In genomic region chr2:140159186-140159730, GRCm38 (mm10) we compare ENCODE assay signal across 10 mouse cellular contexts. TPM values are rescaled to one million over a fixed set of nuclear protein-coding genes. Genes with fewer than 3 reads are reported as not detected.
DNase-seq lines count a peak whose midpoint lies in the region; ATAC-seq and TF ChIP-seq lines count a peak whose summit lies in the region.
"Had no signal": no experiment of that assay in that cellular context is flagged by ENCODE, and none has a peak within 500 bp of the region (broad histone marks: within the 10 kb centered on the region; RNA-seq: fewer than 3 reads in every experiment).

No protein-coding gene starts in this region.

- H3K27ac ChIP-seq in layer of hippocampus, adult 2 months, result no peak overlapping the region
- H3K27ac ChIP-seq: liver, embryonic 13.5 days had no signal

- intact Hi-C loops in heart, postnatal 25 days (cut with DNase I), result loop anchor here (1.0 kb wide), 1 partner anchor 568 kb away; no protein-coding TSS in a partner anchor

- peak; percentile 81 for ATAC-seq in CD4-positive, CD25-positive, alpha-beta regulatory T cell, adult 4 months

- DNase-seq in layer of hippocampus, adult 2 months (ENCODE audit: low spot score in 2 of 2), result no peak
- no peak for DNase-seq in layer of hippocampus, adult 8-10 months (ENCODE audit: low spot score in 2 of 2)
- peak; percentile 20 for DNase-seq in ZHBTc4 (ENCODE audit: low read depth, low spot score)
- peak; percentile 13 for DNase-seq in large intestine, adult 2 months (ENCODE audit: low read depth, low spot score)
- DNase-seq in thymus, postnatal 4 days, result no peak
- no peak for DNase-seq in heart, postnatal 25 days (ENCODE audit: low spot score)
- DNase-seq: adrenal gland, postnatal 25 days; liver, embryonic 13.5 days had no signal

- WGBS in large intestine, adult 2 months, result 77% methylated on average over 3 of the region's 3 CpGs

- no peak overlapping the region for H3K4me3 ChIP-seq in layer of hippocampus, adult 2 months
- H3K4me3 ChIP-seq: liver, embryonic 13.5 days had no signal

- TF ChIP-seq CTCF in layer of hippocampus, adult 2 months (conservative IDR thresholded peaks at IDR 0.05), result peak; percentile 86

RNA-seq across cellular contexts. Expression of gene Gm17374, which starts 7.4 kb away (rescaled TPM):
- total RNA-seq in layer of hippocampus, adult 2 months (2021), result not detected
- total RNA-seq in layer of hippocampus, adult 8-10 months (2022), result not detected
- polyA plus RNA-seq in CD4-positive, CD25-positive, alpha-beta regulatory T cell, adult 4 months (2017; shearing (Covaris generic)), result not detected
- polyA plus RNA-seq in large intestine, adult 2 months (2012; rRNA removed), result not detected in 2 replicates
- not detected for total RNA-seq in heart, postnatal 25 days (2021)
- total RNA-seq: adrenal gland, postnatal 25 days; neutrophil, adult 5-6 weeks had no signal
- polyA plus RNA-seq: liver, embryonic 13.5 days had no signal

RNA-seq across cellular contexts. Expression of gene Esf1, which starts 11.1 kb away (rescaled TPM):
- 10 to 100 TPM; 20.0 to 23.5 TPM for total RNA-seq in layer of hippocampus, adult 2 months (2021)
- total RNA-seq in layer of hippocampus, adult 8-10 months (2022), result 10 to 100 TPM; 19.1 to 21.6 (median 20.7) TPM
- polyA plus RNA-seq in CD4-positive, CD25-positive, alpha-beta regulatory T cell, adult 4 months (2017; shearing (Covaris generic)), result 10 to 100 TPM; 23.9 to 34.9 TPM
- 0.68 and 0.80 TPM in 2 replicates for polyA plus RNA-seq in large intestine, adult 2 months (2012; rRNA removed)
- total RNA-seq in heart, postnatal 25 days (2021), result 10 to 100 TPM; 12.5 to 12.6 TPM

RNA-seq across cellular contexts. Expression of gene Ndufaf5, which starts 11.2 kb away (rescaled TPM):
- 10 to 100 TPM; 50.3 to 54.6 TPM for total RNA-seq in layer of hippocampus, adult 2 months (2021)
- total RNA-seq in layer of hippocampus, adult 8-10 months (2022), result 10 to 100 TPM; 45.6 to 50.8 (median 49.4) TPM
- polyA plus RNA-seq in CD4-positive, CD25-positive, alpha-beta regulatory T cell, adult 4 months (2017; shearing (Covaris generic)), result 10 to 100 TPM; 16.4 to 19.7 TPM
- 5.0 and 5.4 TPM in 2 replicates for polyA plus RNA-seq in large intestine, adult 2 months (2012; rRNA removed)
- 10 to 100 TPM; 35.4 to 37.7 TPM for total RNA-seq in heart, postnatal 25 days (2021)

Comparison
In these comparisons a context has a peak if more than half of its experiments do, and no peak if none do; other contexts are left out.
1. DNase-seq: peak in ZHBTc4 (single experiment) and large intestine, adult 2 months (single experiment); none in layer of hippocampus, adult 2 months (0 of 2), layer of hippocampus, adult 8-10 months (0 of 2), thymus, postnatal 4 days (single experiment) and heart, postnatal 25 days (single experiment).